Mouse (Mus musculus): ENCODE results near the gene Lrpprc. TPM values are rescaled to one million over a fixed set of nuclear protein-coding genes. Genes with fewer than 3 reads are reported as not detected.

Lrpprc gene
- polyA plus RNA-seq, 2 experiments: 23.7 to 31.8 TPM

DNA sequence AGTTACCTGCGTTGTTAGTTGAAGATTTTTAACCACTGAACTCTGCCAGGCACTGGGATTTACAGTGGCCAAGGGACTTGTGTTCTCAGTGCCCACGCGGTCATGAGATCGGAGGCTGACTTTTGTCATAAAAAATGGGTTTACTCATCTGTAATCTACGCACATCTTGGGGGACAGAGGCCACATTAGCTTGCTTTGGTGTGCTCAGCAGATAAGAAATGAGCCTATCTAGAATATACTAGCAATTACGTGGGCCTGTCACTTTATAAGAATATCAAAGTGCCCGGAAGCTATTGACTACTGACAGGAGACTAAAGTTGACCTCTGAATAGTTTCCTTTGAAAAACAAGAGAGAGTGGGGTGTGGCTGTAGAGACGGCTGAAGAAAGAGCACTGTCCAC is 131.6 kb downstream of the Lrpprc start:
- Histone ChIP-seq H3K27me3 (ENCODE audit: control insufficient read depth, insufficient read depth, low read length) (no peaks in the 10 kb centered on the region), H3K9me3 (ENCODE audit: control insufficient read depth, low read length) (no peaks in the 10 kb centered on the region), H3K4me3 (ENCODE audit: insufficient read depth in 1 of 2, low read depth in 2 of 2, low read length in 2 of 2) (no peak overlapping the region), H3K36me3 (replicated peaks; ENCODE audit: control insufficient read depth, insufficient read depth, low read depth) (no peaks in the 10 kb centered on the region), H3K4me2 (ENCODE audit: low read depth) (no peak overlapping the region), H3K27ac (no peak overlapping the region), H3K9ac (replicated peaks) (no peak overlapping the region), H3K4me1 (replicated peaks; ENCODE audit: control insufficient read depth in 2 of 2, insufficient read depth in 2 of 2, low read length in 1 of 2) (no peaks in the 10 kb centered on the region)
- TF ChIP-seq EP300 (IDR thresholded peaks at IDR 0.05; ENCODE audit: low read depth) (no peak), CTCF (IDR thresholded peaks at IDR 0.05; ENCODE audit: low read depth) (no peak)
- WGBS (ENCODE audit: insufficient replicate concordance): 63% methylated on average over 8 of the region's 8 CpGs
- DNase-seq (ENCODE audit: low read depth in 3 of 3, low spot score in 3 of 3): no peak
- no peak for ATAC-seq (ENCODE audit: insufficient read depth)

GRCm38 (mm10) chr17:84658195-84658594 is 132.4 kb downstream of the Lrpprc start:
- no peak overlapping the region for H3K4me3 ChIP-seq (ENCODE audit: insufficient read depth in 1 of 2, low read depth in 2 of 2, low read length in 2 of 2)
- H3K9ac ChIP-seq (replicated peaks): no peak overlapping the region
- no peak overlapping the region for H3K4me2 ChIP-seq (ENCODE audit: low read depth)
- TF ChIP-seq EP300 (IDR thresholded peaks at IDR 0.05; ENCODE audit: low read depth): no peak
- TF ChIP-seq CTCF (IDR thresholded peaks at IDR 0.05; ENCODE audit: low read depth): no peak
- H3K9me3 ChIP-seq (ENCODE audit: control insufficient read depth, low read length): no peaks in the 10 kb centered on the region
- DNase-seq (ENCODE audit: low read depth in 3 of 3, low spot score in 3 of 3): no peak
- H3K27ac ChIP-seq: no peak overlapping the region
- no peaks in the 10 kb centered on the region for H3K27me3 ChIP-seq (ENCODE audit: control insufficient read depth, insufficient read depth, low read length)
- H3K36me3 ChIP-seq (replicated peaks; ENCODE audit: control insufficient read depth, insufficient read depth, low read depth): no peaks in the 10 kb centered on the region
- no peak for ATAC-seq (ENCODE audit: insufficient read depth)
- WGBS (ENCODE audit: insufficient replicate concordance): 52% methylated on average over 5 of the region's 5 CpGs
- no peaks in the 10 kb centered on the region for H3K4me1 ChIP-seq (replicated peaks; ENCODE audit: control insufficient read depth in 2 of 2, insufficient read depth in 2 of 2, low read length in 1 of 2)

- TF ChIP-seq EP300 (IDR thresholded peaks at IDR 0.05; ENCODE audit: low read depth) (no peak), CTCF (IDR thresholded peaks at IDR 0.05; ENCODE audit: low read depth) (no peak)
- Histone ChIP-seq H3K4me1 (replicated peaks; ENCODE audit: control insufficient read depth in 2 of 2, insufficient read depth in 2 of 2, low read length in 1 of 2) (no peaks in the 10 kb centered on the region), H3K4me2 (ENCODE audit: low read depth) (no peak overlapping the region), H3K9ac (replicated peaks) (no peak overlapping the region), H3K36me3 (replicated peaks; ENCODE audit: control insufficient read depth, insufficient read depth, low read depth) (no peaks in the 10 kb centered on the region), H3K9me3 (ENCODE audit: control insufficient read depth, low read length) (no peaks in the 10 kb centered on the region), H3K27ac (no peak overlapping the region), H3K4me3 (ENCODE audit: insufficient read depth in 1 of 2, low read depth in 2 of 2, low read length in 2 of 2) (no peak overlapping the region), H3K27me3 (ENCODE audit: control insufficient read depth, insufficient read depth, low read length) (no peaks in the 10 kb centered on the region)
- no peak for ATAC-seq (ENCODE audit: insufficient read depth)
- WGBS (ENCODE audit: insufficient replicate concordance): 68% methylated on average over 7 of the region's 7 CpGs
- no peak for DNase-seq (ENCODE audit: low read depth in 3 of 3, low spot score in 3 of 3)
Measured at GRCm38 (mm10) chr17:84657782-84658181, 132.8 kb downstream of the Lrpprc start.

DNA sequence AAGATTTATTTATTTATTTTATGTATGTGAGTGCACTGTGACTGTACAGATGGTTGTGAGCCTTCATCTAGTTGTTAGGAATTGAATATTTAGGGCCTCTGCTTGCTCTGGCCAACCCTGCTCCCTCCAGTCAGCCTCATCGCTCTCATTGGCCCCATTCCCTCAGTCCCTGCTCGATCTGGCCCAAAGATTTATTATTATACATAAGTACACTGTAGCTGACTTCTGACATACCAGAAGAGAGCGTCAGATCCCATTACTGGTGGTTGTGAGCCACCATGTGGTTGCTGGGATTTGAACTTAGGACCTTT is 133.2 kb downstream of the Lrpprc start:
- Histone ChIP-seq H3K9ac (replicated peaks) (no peak overlapping the region), H3K4me3 (ENCODE audit: insufficient read depth in 1 of 2, low read depth in 2 of 2, low read length in 2 of 2) (no peak overlapping the region), H3K27ac (no peak overlapping the region), H3K4me2 (ENCODE audit: low read depth) (no peak overlapping the region), H3K9me3 (ENCODE audit: control insufficient read depth, low read length) (no peaks in the 10 kb centered on the region), H3K4me1 (replicated peaks; ENCODE audit: control insufficient read depth in 2 of 2, insufficient read depth in 2 of 2, low read length in 1 of 2) (no peaks in the 10 kb centered on the region), H3K36me3 (replicated peaks; ENCODE audit: control insufficient read depth, insufficient read depth, low read depth) (no peaks in the 10 kb centered on the region), H3K27me3 (ENCODE audit: control insufficient read depth, insufficient read depth, low read length) (no peaks in the 10 kb centered on the region)
- no peak for ATAC-seq (ENCODE audit: insufficient read depth)
- TF ChIP-seq EP300 (IDR thresholded peaks at IDR 0.05; ENCODE audit: low read depth): no peak
- no peak for DNase-seq (ENCODE audit: low read depth in 3 of 3, low spot score in 3 of 3)
- 78% methylated on average over 3 of the region's 3 CpGs for WGBS (ENCODE audit: insufficient replicate concordance)

GRCm38 (mm10) chr17:84656653-84657421 is 133.8 kb downstream of the Lrpprc start:
- no peak for TF ChIP-seq CTCF (IDR thresholded peaks at IDR 0.05; ENCODE audit: low read depth)
- no peak for TF ChIP-seq EP300 (IDR thresholded peaks at IDR 0.05; ENCODE audit: low read depth)
- ATAC-seq (ENCODE audit: insufficient read depth): no peak
- no peaks in the 10 kb centered on the region for H3K36me3 ChIP-seq (replicated peaks; ENCODE audit: control insufficient read depth, insufficient read depth, low read depth)
- H3K4me2 ChIP-seq (ENCODE audit: low read depth): no peak overlapping the region
- no peaks in the 10 kb centered on the region for H3K27me3 ChIP-seq (ENCODE audit: control insufficient read depth, insufficient read depth, low read length)
- H3K4me3 ChIP-seq (ENCODE audit: insufficient read depth in 1 of 2, low read depth in 2 of 2, low read length in 2 of 2): no peak overlapping the region
- no peak overlapping the region for H3K27ac ChIP-seq
- WGBS (ENCODE audit: insufficient replicate concordance): 72% methylated on average over 19 of the region's 19 CpGs
- DNase-seq (ENCODE audit: low read depth in 3 of 3, low spot score in 3 of 3): no peak
- no peaks in the 10 kb centered on the region for H3K4me1 ChIP-seq (replicated peaks; ENCODE audit: control insufficient read depth in 2 of 2, insufficient read depth in 2 of 2, low read length in 1 of 2)
- H3K9me3 ChIP-seq (ENCODE audit: control insufficient read depth, low read length): no peaks in the 10 kb centered on the region
- no peak overlapping the region for H3K9ac ChIP-seq (replicated peaks)
